Mouse (Mus musculus): Measurements from ENCODE around the gene Retnlb. TPM values are rescaled to one million over a fixed set of nuclear protein-coding genes. Genes with fewer than 3 reads are reported as not detected.

Retnlb gene
- not detected for total RNA-seq (2023)

DNA sequence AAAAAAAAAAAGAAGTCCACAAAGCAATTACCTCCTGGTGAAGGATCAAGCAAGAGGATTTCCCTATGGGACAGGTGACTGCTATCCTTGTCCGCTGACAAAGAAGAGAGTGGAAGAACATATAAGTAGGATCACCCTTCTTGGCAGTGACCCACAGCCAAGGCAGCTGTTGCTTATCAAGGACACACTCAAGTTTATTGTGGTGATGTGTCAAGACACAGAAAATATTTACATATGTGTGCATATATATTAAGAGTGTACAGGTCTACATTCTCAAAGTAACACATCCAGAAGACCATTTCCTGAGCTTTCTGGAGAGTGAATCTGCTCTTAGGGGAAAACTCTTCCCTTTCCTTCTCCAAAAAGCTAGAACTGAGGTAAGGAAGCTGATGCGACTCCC lies at the start of gene Retnlb:
TSS of gene Retnlb (plus strand) at position 162 of the 400 bp plus-strand sequence.

DNA sequence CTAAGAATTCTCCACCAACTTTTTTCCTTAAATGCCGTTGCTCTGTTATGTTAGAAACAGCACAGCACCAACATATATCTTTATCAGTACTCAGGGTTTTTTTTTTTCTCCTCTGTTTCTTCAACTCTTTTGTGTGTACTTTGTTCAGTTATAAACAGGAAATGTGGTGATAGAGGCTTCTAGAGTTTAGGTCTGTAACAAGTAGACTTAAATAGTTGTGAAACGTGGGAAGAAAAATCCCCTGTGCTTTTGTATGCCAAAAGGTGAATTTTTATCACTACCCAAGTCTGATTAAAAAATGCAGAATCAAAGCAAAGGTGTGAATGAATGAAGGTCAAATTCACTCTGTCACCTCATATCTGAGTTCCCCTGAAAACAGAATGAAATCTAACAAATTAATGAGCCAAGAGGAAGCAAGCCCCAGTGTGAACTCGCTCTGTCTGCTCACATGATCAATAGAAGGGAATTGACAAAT lies 44.6 kb upstream of the Retnlb start, which contains the start of gene Trat1:
TSS of gene Trat1 (minus strand) at position 51 of the 475 bp plus-strand sequence.

DNA sequence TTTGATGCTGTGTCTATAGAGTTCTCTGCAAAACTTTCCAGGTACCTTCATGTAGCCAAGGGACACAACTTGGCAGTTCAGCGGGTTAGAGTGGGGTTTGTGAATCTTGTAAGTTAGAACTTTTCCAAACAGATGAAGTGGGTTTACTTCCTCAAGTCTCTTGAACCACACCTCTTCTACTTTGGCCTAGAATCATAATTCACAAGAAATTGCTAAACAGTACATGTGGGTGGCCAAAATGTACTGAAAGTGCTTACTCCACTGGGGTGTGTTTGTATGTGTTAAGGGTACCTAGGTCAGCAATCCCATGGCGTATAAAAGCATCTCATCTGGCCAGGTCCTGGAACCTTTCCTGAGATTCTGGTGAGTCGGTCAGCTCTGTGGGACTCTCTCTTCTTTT lies 25.6 kb downstream of the Retnlb start, which contains the start of gene Retnla:
TSS of gene Retnla (plus strand) at position 286 of the 400 bp plus-strand sequence.

Other genes with a start within 250 kb of the Retnlb start
- 1 to 10 TPM in 1 of 2 experiments, under 1 TPM in 1; 0.36 to 1.9 TPM for gene Trat1, start 44.8 kb upstream of the Retnlb start, total RNA-seq (2023)
- not detected for gene Retnla, start 25.7 kb downstream of the Retnlb start, total RNA-seq (2023)
- gene Retnlg, start 55.8 kb downstream of the Retnlb start, total RNA-seq (2023): 1 to 10 TPM; 1.8 to 5.1 TPM
- 10 to 100 TPM; 12.3 to 18.4 TPM for gene Dzip3, start 177.3 kb downstream of the Retnlb start, total RNA-seq (2023)
- 1 to 10 TPM; 6.9 to 7.5 TPM for gene Cip2a, start 177.3 kb downstream of the Retnlb start, total RNA-seq (2023)
- not detected for gene Myh15, start 240.6 kb downstream of the Retnlb start, total RNA-seq (2023)